Mouse (Mus musculus) brain, embryonic 14.5 days (tissue): ENCODE measurements around the gene Srgn.

Source experiments
- CTCF ChIP-seq: fragments of 200-500 bp; IDR thresholded peaks from 2 replicates; pipeline ENCODE4 v1.5.1; 2012; ENCODE audit warnings: inconsistent platforms, mild to moderate bottlenecking, moderate library complexity, borderline replicate concordance; ENCODE audit not compliant: insufficient read depth, insufficient read length; ENCODE audit errors: extremely low read depth
- POLR2A ChIP-seq: fragments of 200-500 bp; IDR thresholded peaks from 2 replicates; pipeline ENCODE4 v1.6.1; 2012; ENCODE audit warnings: mild to moderate bottlenecking, inconsistent platforms, borderline replicate concordance; ENCODE audit not compliant: poor library complexity, insufficient read depth, insufficient read length, severe bottlenecking; ENCODE audit errors: extremely low read depth

GRCm38 (mm10) chr10:62530183-62530582, 2.9 kb upstream of the Srgn start:
- TF ChIP-seq CTCF (no peak), POLR2A (no peak)
